In the genomic region with DNA sequence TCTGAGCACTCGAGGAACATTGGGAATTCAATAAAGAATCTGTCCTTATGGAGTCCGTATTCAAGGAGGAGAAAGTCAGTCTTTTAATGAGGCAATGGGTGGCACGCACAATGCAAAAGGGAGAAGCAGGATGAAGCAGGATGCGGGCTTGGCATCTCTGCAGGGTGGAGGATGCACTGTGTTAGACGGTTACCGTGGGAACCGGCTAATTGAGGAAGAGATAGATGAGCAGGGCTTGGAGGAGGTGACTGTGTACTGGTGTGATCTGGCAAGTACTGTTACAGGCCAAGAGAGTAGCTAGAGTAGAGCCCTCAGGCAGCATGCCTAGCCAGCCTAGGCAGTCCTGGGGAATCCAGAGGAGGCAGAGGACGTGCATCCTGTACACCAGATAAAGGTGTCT, we compare ENCODE assay signal across 12 mouse cellular contexts.
DNase-seq lines count a peak whose midpoint lies in the region; ATAC-seq and TF ChIP-seq lines count a peak whose summit lies in the region.
"Had no signal": no experiment of that assay in that cellular context is flagged by ENCODE, and none has a peak within 500 bp of the region (broad histone marks: within the 10 kb centered on the region; RNA-seq: fewer than 3 reads in every experiment).

No protein-coding gene starts in this region.

- H3K9me3 ChIP-seq in intestine, embryonic 16.5 days (ENCODE audit: control insufficient read depth, low read length): no peaks in the 10 kb centered on the region
- H3K9me3 ChIP-seq in intestine, postnatal 0 days (ENCODE audit: control insufficient read depth): no peaks in the 10 kb centered on the region
- H3K9me3 ChIP-seq: heart, embryonic 13.5 days; limb, embryonic 10.5 days had no signal

- H3K4me1 ChIP-seq in intestine, embryonic 16.5 days (ENCODE audit: control insufficient read depth, insufficient read depth, low read length): no peaks in the 10 kb centered on the region
- no peaks in the 10 kb centered on the region for H3K4me1 ChIP-seq in intestine, postnatal 0 days (replicated peaks; ENCODE audit: control insufficient read depth, insufficient read depth, low read length)
- H3K4me1 ChIP-seq: heart, embryonic 13.5 days had no signal

- peak; percentile 41 to 77 for DNase-seq in frontal cortex, adult 2 months (ENCODE audit: extremely low spot score in 1 of 2, low spot score in 1 of 2)
- DNase-seq in layer of hippocampus, postnatal 14 days (ENCODE audit: low spot score in 2 of 2): peak; percentile 29 to 60
- DNase-seq in right cerebral cortex, adult 2 months (ENCODE audit: low spot score in 2 of 2): peak; percentile 71 to 74
- DNase-seq in kidney, postnatal 4 days: no peak
- no peak for DNase-seq in gastrocnemius, postnatal 10 days
- DNase-seq in adrenal gland, postnatal 36 days: no peak
- DNase-seq: spleen, adult 18-20 months had no signal

- 0 out of 2 replicates have a peak, but pooled peaks have one; percentile 23 for ATAC-seq in intestine, embryonic 16.5 days
- no peak for ATAC-seq in intestine, postnatal 0 days
- ATAC-seq: activated CD4-positive, CD25-positive, alpha-beta regulatory T cell, adult 4 months had no signal

- H3K4me3 ChIP-seq in intestine, embryonic 16.5 days (ENCODE audit: low read length): no peak overlapping the region
- no peak overlapping the region for H3K4me3 ChIP-seq in intestine, postnatal 0 days (ENCODE audit: low read depth, low read length)
- H3K4me3 ChIP-seq: heart, embryonic 13.5 days; limb, embryonic 10.5 days had no signal

- no peak for TF ChIP-seq CTCF in intestine, postnatal 0 days (IDR thresholded peaks at IDR 0.05; ENCODE audit: low read depth)

- no peaks in the 10 kb centered on the region for H3K27me3 ChIP-seq in intestine, embryonic 16.5 days (replicated peaks; ENCODE audit: control insufficient read depth, insufficient read depth, low read length)
- H3K27me3 ChIP-seq in intestine, postnatal 0 days (replicated peaks; ENCODE audit: control insufficient read depth, insufficient read depth, low read length): no peaks in the 10 kb centered on the region
- H3K27me3 ChIP-seq: heart, embryonic 13.5 days had no signal

- H3K4me2 ChIP-seq in intestine, embryonic 16.5 days (ENCODE audit: low read depth, low read length): no peak overlapping the region
- no peak overlapping the region for H3K4me2 ChIP-seq in intestine, postnatal 0 days (replicated peaks; ENCODE audit: low read depth)
- H3K4me2 ChIP-seq: heart, embryonic 13.5 days had no signal

- H3K27ac ChIP-seq in intestine, embryonic 16.5 days (ENCODE audit: low read length): no peak overlapping the region
- H3K27ac ChIP-seq in intestine, postnatal 0 days (ENCODE audit: low read depth, low read length): no peak overlapping the region
- H3K27ac ChIP-seq: heart, embryonic 13.5 days; limb, embryonic 10.5 days had no signal

- no peaks in the 10 kb centered on the region for H3K36me3 ChIP-seq in intestine, embryonic 16.5 days (ENCODE audit: control insufficient read depth, insufficient read depth, low read length)
- peaks cover 3% of the 10 kb centered on the region; the same call in 1 of the 2 replicates for H3K36me3 ChIP-seq in intestine, postnatal 0 days (ENCODE audit: control insufficient read depth, insufficient read depth)
- H3K36me3 ChIP-seq: heart, embryonic 13.5 days; limb, embryonic 10.5 days had no signal

- 59% methylated on average over 8 of the region's 8 CpGs for WGBS in intestine, embryonic 16.5 days
- 67% methylated on average over 8 of the region's 8 CpGs for WGBS in intestine, postnatal 0 days

- no peak overlapping the region for H3K9ac ChIP-seq in intestine, embryonic 16.5 days (ENCODE audit: low read depth, low read length)
- no peak overlapping the region for H3K9ac ChIP-seq in intestine, postnatal 0 days (ENCODE audit: low read depth, low read length)
- H3K9ac ChIP-seq: heart, embryonic 13.5 days had no signal

Comparison
In these comparisons a context has a peak if more than half of its experiments do, and no peak if none do; other contexts are left out.
1. DNase-seq: peak in frontal cortex, adult 2 months (2 of 2), layer of hippocampus, postnatal 14 days (2 of 2) and right cerebral cortex, adult 2 months (2 of 2); none in kidney, postnatal 4 days (0 of 2), gastrocnemius, postnatal 10 days (single experiment) and adrenal gland, postnatal 36 days (0 of 2).